Mouse (Mus musculus) brain, embryonic 14.5 days (tissue): Measurements from ENCODE around the gene Olfr891. TPM values are rescaled to one million over a fixed set of nuclear protein-coding genes. Genes with fewer than 3 reads are reported as not detected.
"Not testable (repeated sequence)": the region's sequence is repeated elsewhere in the genome, so short reads cannot be mapped to it uniquely, and the experiment has no call there.

Experiments
- DNase-seq: peaks from one replicate; pipeline ENCODE4 v3.0.0-alpha.2; 2011; ENCODE audit warnings: low read depth
- CTCF ChIP-seq: fragments of 200-500 bp; IDR thresholded peaks from 2 replicates; pipeline ENCODE4 v1.5.1; 2012; ENCODE audit warnings: inconsistent platforms, mild to moderate bottlenecking, moderate library complexity, borderline replicate concordance; ENCODE audit not compliant: insufficient read depth, insufficient read length; ENCODE audit errors: extremely low read depth
- POLR2A ChIP-seq: fragments of 200-500 bp; IDR thresholded peaks from 2 replicates; pipeline ENCODE4 v1.6.1; 2012; ENCODE audit warnings: mild to moderate bottlenecking, inconsistent platforms, borderline replicate concordance; ENCODE audit not compliant: poor library complexity, insufficient read depth, insufficient read length, severe bottlenecking; ENCODE audit errors: extremely low read depth
- polyA plus RNA-seq: library from polyadenylated mRNA; depleted of rRNA; stranded (reverse); fragments of >200 nt; gene quantifications from 2 replicates; pipeline ENCODE4 v1.2.3, GENCODE M21; 2012; rRNA removed

Olfr891 gene
- polyA plus RNA-seq, result not detected in 2 replicates

DNA sequence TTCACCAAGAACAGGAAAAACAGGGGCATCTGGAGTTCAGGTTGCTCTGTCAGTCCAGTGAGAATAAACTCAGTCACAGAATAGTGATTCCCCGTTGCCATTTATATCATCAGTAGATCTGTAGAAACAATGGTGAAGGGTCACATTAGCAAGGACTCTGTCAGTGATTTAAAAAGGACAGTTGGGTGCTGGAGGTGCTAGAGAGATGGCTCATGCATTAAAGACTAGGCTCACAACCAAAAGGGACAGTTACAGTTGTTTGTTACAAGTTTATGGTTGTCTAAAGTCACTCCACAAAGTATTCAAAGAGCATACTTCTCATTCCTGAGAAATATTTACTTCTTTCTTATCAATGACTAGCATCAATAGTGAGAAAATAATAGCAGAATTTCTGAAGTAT is at the start of gene Olfr891:
Gene Olfr891, minus strand, starts transcription at position 101 of the 400 bp plus-strand sequence.
- DNase-seq, result no peak
- TF ChIP-seq CTCF (no peak), POLR2A (no peak)

DNA sequence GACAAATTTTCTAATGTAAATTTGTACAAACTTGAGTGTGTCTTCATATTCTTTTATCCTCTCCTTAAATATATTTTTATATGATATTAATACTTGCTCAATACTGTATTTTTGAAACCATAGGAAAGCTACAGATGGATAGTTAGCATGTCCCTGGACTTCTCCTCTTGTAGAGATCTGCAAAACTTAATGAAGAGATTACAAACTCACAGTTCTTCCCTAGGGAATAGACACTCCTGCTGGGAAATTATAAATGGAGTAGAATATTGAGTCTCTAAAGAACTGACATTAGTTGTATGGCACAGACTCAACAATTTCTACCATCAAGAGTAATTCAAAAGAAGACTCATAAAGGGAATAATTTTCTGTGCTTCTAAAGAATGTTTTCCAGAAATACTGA is 37.1 kb upstream of the Olfr891 start, which contains the start of gene Olfr894:
Gene Olfr894, plus strand, starts transcription at position 301 of the 400 bp plus-strand sequence.
- DNase-seq, result no peak

DNA sequence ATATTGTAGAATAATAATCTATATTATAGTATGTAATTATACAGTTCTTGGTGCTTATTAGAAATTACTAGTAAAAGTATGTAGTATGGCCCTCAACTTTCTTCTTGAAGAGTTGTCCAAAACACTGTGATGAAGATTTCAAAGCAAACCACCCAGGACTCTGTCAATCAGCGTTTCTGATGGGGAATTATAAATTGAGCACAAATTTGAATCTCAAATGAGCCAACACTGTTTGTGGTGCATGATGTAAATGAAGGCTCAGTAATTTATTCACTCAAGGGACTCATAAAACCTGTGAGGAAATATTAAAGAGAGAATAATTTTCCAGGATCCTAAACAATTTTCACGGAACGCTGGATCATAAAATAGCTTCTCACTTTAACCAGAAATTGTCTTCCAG is 27.4 kb upstream of the Olfr891 start, which contains the start of gene Olfr893:
Gene Olfr893, plus strand, starts transcription at position 301 of the 400 bp plus-strand sequence.
- TF ChIP-seq CTCF (no peak), POLR2A (no peak)
- DNase-seq, result no peak

More for the DNA sequence above, 37.1 kb upstream of the Olfr891 start, which contains the start of gene Olfr894:
- TF ChIP-seq POLR2A (no peak), CTCF (no peak)

DNA sequence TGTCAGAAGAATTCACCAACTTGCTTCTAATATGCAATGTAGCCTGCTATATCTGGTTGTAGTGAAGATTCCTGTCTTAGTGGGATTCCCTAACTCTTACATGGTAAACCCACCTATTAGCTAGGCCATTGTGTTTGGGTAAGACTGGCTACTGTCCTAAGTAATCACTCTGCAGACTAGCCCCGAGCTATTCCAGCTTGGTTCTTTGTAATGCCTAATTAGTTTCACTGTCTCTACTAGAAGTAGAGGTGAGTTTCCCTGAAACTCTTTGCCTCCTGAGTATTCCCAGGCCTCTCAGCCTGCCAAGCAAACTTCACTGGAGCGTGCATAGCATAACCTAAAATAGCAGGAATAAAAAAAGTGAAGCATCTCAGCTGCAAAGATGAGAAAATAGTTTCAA is 12.3 kb downstream of the Olfr891 start:
- DNase-seq, result not testable (repeated sequence)

DNA sequence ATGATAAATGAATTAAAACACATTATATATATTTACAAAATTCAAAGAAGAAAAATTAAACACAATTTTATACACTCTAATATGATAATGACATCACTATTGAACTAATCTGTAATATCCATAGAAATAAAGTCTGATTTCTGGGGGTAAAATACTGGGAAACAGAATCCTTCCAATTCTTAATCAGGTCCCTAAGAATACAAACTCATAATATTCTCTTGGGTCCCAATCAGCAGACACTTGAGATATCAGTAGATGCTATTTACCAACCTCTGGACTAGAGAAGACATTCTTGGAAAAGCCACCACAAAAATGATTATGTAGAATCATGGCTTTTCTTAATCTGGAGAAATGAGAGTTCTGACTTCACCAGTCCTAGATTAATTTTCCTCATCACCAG is 38.4 kb downstream of the Olfr891 start, which contains the start of gene Olfr890:
Gene Olfr890, plus strand, starts transcription at position 301 of the 400 bp plus-strand sequence.
- TF ChIP-seq CTCF (no peak), POLR2A (no peak)
- no peak for DNase-seq

Other genes with a start within 250 kb of the Olfr891 start
- gene Olfr881, start 189.0 kb downstream of the Olfr891 start, polyA plus RNA-seq, result not detected in 2 replicates
- not detected in 2 replicates for gene Olfr883, start 155.0 kb downstream of the Olfr891 start, polyA plus RNA-seq
- gene Olfr884, start 134.3 kb downstream of the Olfr891 start, polyA plus RNA-seq, result not detected in 2 replicates
- not detected in 2 replicates for gene Olfr885, start 119.5 kb downstream of the Olfr891 start, polyA plus RNA-seq
- gene Olfr887, start 96.7 kb downstream of the Olfr891 start, polyA plus RNA-seq, result not detected in 2 replicates
- gene Olfr888, start 72.7 kb downstream of the Olfr891 start, polyA plus RNA-seq, result not detected in 2 replicates
- gene Olfr889, start 65.6 kb downstream of the Olfr891 start, polyA plus RNA-seq, result 0.01 TPM in 1 of 2 replicates, not detected in the other
- not detected in 2 replicates for gene Olfr890, start 38.3 kb downstream of the Olfr891 start, polyA plus RNA-seq
- gene Olfr893, start 27.5 kb upstream of the Olfr891 start, polyA plus RNA-seq, result not detected in 2 replicates
- not detected in 2 replicates for gene Olfr894, start 37.2 kb upstream of the Olfr891 start, polyA plus RNA-seq
- not detected in 2 replicates for gene Olfr143, start 72.0 kb upstream of the Olfr891 start, polyA plus RNA-seq
- not detected in 2 replicates for gene Olfr895, start 87.0 kb upstream of the Olfr891 start, polyA plus RNA-seq
- gene Olfr896-ps1, start 110.3 kb upstream of the Olfr891 start, polyA plus RNA-seq, result not detected in 2 replicates
- not detected in 2 replicates for gene Olfr25, start 148.2 kb upstream of the Olfr891 start, polyA plus RNA-seq
- gene Olfr898, start 167.6 kb upstream of the Olfr891 start, polyA plus RNA-seq, result not detected in 2 replicates
- not detected in 2 replicates for gene Olfr250, start 186.1 kb upstream of the Olfr891 start, polyA plus RNA-seq
- not detected in 2 replicates for gene Olfr251, start 196.3 kb upstream of the Olfr891 start, polyA plus RNA-seq
- not detected in 2 replicates for gene Olfr147, start 220.9 kb upstream of the Olfr891 start, polyA plus RNA-seq
- not detected in 2 replicates for gene Olfr901, start 248.6 kb upstream of the Olfr891 start, polyA plus RNA-seq